In the genomic region with DNA sequence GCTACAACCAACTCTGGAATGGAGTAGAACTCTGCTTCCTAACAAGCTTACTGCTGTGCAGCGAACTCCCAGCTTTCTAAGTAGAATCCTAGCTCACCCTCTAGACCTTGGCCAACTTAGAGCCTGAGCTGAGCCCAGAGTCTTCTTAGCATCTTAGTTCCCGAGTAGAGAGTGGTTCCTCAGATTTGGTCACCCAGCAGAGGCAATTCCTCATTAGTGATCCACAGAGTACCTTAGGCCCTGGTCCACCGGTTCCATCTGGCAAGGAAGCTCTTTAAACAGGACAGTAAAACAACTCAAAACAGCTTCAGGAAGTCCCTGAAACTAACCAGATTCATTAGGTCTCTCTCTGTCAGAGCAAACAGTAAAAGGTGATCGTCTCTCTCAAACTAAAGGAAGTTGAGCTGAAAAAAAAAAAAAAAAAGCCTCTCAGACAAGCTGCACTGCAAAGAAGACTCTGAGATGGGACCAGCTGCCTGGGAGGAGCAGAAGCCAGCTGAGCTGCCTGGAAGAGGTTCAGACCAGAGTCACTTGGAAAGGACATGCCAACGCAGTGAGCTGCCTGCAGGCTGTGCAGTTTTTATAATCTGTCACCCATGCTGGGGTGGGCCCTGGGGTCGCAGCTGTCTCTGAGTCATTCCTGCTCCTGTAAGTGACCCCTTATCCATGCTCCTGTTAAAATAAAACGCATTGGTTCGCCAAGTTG, we compare ENCODE assay signal across 8 mouse cellular contexts. TPM values are rescaled to one million over a fixed set of nuclear protein-coding genes. Genes with fewer than 3 reads are reported as not detected.
DNase-seq lines count a peak whose midpoint lies in the region; ATAC-seq and TF ChIP-seq lines count a peak whose summit lies in the region.

No protein-coding gene starts in this region.

- TF ChIP-seq CTCF in bone marrow, adult 2 months (IDR thresholded peaks at IDR 0.05; ENCODE audit: control insufficient read depth, insufficient read depth, low read length): no peak
- no peak for TF ChIP-seq CTCF in heart, postnatal 0 days (IDR thresholded peaks at IDR 0.05; ENCODE audit: low read depth)
- TF ChIP-seq CTCF in olfactory bulb, adult 2 months (IDR thresholded peaks at IDR 0.05; ENCODE audit: insufficient read depth, low read depth, low read length): no peak

- H3K4me2 ChIP-seq in heart, postnatal 0 days (ENCODE audit: low read depth, low read length): peak overlapping the region; percentile 74
- H3K4me2 ChIP-seq in liver, embryonic 16.5 days (ENCODE audit: low read depth, low read length): peak overlapping the region; percentile 65

- no peaks in the 10 kb centered on the region; the same call in 1 of the 2 replicates for H3K4me1 ChIP-seq in bone marrow, adult 2 months (ENCODE audit: control insufficient read depth, insufficient read depth, low read length)
- peaks cover 16% of the 10 kb centered on the region for H3K4me1 ChIP-seq in forebrain, embryonic 10.5 days
- H3K4me1 ChIP-seq in heart, postnatal 0 days (ENCODE audit: control insufficient read depth, insufficient read depth): peaks cover 5% of the 10 kb centered on the region
- peaks cover 12% of the 10 kb centered on the region for H3K4me1 ChIP-seq in liver, embryonic 16.5 days (ENCODE audit: control insufficient read depth, low read depth, low read length)
- peaks cover 3% of the 10 kb centered on the region; the same call in 1 of the 2 replicates for H3K4me1 ChIP-seq in olfactory bulb, adult 2 months (ENCODE audit: control insufficient read depth, insufficient read depth, low read length)

- peak overlapping the region; percentile 99 for H3K9ac ChIP-seq in heart, postnatal 0 days (replicated peaks; ENCODE audit: low read depth, low read length)
- H3K9ac ChIP-seq in liver, embryonic 16.5 days (ENCODE audit: low read depth, low read length): peak overlapping the region; percentile 95

- H3K9me3 ChIP-seq in forebrain, embryonic 10.5 days: no peaks in the 10 kb centered on the region
- H3K9me3 ChIP-seq in heart, postnatal 0 days (replicated peaks; ENCODE audit: control insufficient read depth, low read length): no peaks in the 10 kb centered on the region
- no peaks in the 10 kb centered on the region for H3K9me3 ChIP-seq in liver, embryonic 16.5 days (replicated peaks; ENCODE audit: control insufficient read depth, low read length)

- H3K36me3 ChIP-seq in forebrain, embryonic 10.5 days (replicated peaks): no peaks in the 10 kb centered on the region; the same call in 1 of the 2 replicates
- peaks cover 24% of the 10 kb centered on the region for H3K36me3 ChIP-seq in heart, postnatal 0 days (replicated peaks; ENCODE audit: control insufficient read depth, insufficient read depth, low read length)
- H3K36me3 ChIP-seq in liver, embryonic 16.5 days (ENCODE audit: control insufficient read depth, insufficient read depth): no peaks in the 10 kb centered on the region

- H3K27me3 ChIP-seq in forebrain, embryonic 10.5 days (ENCODE audit: poor library complexity, severe bottlenecking): no peaks in the 10 kb centered on the region
- H3K27me3 ChIP-seq in heart, postnatal 0 days (ENCODE audit: control insufficient read depth, insufficient read depth, low read length): no peaks in the 10 kb centered on the region
- no peaks in the 10 kb centered on the region for H3K27me3 ChIP-seq in liver, embryonic 16.5 days (ENCODE audit: control insufficient read depth, insufficient read depth, low read depth, low read length)

- peak; percentile 41 for DNase-seq in CD4-positive helper T cell, adult 2 months (ENCODE audit: low read depth, low spot score)
- no peak for DNase-seq in forebrain, embryonic 10.5 days (ENCODE audit: extremely low spot score, low spot score)
- DNase-seq in heart, postnatal 0 days (ENCODE audit: low spot score): peak; percentile 48
- DNase-seq in layer of hippocampus, adult 11-12 months (ENCODE audit: low spot score): peak; percentile 49
- DNase-seq in urinary bladder, postnatal 4 days (ENCODE audit: low spot score in 2 of 2): peak; percentile 32 to 60

- ATAC-seq in heart, postnatal 0 days (ENCODE audit: insufficient read depth, low read depth): no peak
- no peak for ATAC-seq in liver, embryonic 16.5 days (ENCODE audit: low read depth)

- TF ChIP-seq EP300 in heart, postnatal 0 days (IDR thresholded peaks at IDR 0.05; ENCODE audit: low read depth): no peak

- TF ChIP-seq POLR2A in bone marrow, adult 2 months (IDR thresholded peaks at IDR 0.05; ENCODE audit: borderline replicate concordance, control insufficient read depth, low read depth, low read length): no peak
- TF ChIP-seq POLR2A in olfactory bulb, adult 2 months (IDR thresholded peaks at IDR 0.05; ENCODE audit: insufficient read depth, low read depth, low read length): no peak; the same call in 1 of the 2 replicates

- 29% methylated on average over 8 of the region's 8 CpGs for WGBS in bone marrow, adult 2 months
- WGBS in forebrain, embryonic 10.5 days: 33% methylated on average over 8 of the region's 8 CpGs
- WGBS in heart, postnatal 0 days: 27% methylated on average over 8 of the region's 8 CpGs
- 27% methylated on average over 8 of the region's 8 CpGs for WGBS in liver, embryonic 16.5 days (ENCODE audit: insufficient replicate concordance)
- WGBS in olfactory bulb, adult 2 months: 21% methylated on average over 8 of the region's 8 CpGs

- peak overlapping the region; percentile 95 for H3K4me3 ChIP-seq in bone marrow, adult 2 months (replicated peaks; ENCODE audit: control insufficient read depth, low read depth, low read length)
- peak overlapping the region; percentile 99 for H3K4me3 ChIP-seq in forebrain, embryonic 10.5 days
- H3K4me3 ChIP-seq in heart, postnatal 0 days (ENCODE audit: low read depth, low read length): peak overlapping the region; percentile 97
- peak overlapping the region; percentile 91 for H3K4me3 ChIP-seq in liver, embryonic 16.5 days (ENCODE audit: low read depth, low read length)
- H3K4me3 ChIP-seq in olfactory bulb, adult 2 months (ENCODE audit: insufficient read depth, low read depth, low read length): peak overlapping the region; percentile 93

- no peak overlapping the region for H3K27ac ChIP-seq in bone marrow, adult 2 months (ENCODE audit: control insufficient read depth, insufficient read depth, low read depth, low read length, poor library complexity)
- peak overlapping the region; percentile 100 for H3K27ac ChIP-seq in forebrain, embryonic 10.5 days
- H3K27ac ChIP-seq in heart, postnatal 0 days (ENCODE audit: low read depth): peak overlapping the region; percentile 97
- H3K27ac ChIP-seq in liver, embryonic 16.5 days (ENCODE audit: low read length): peak overlapping the region; percentile 95
- no peak overlapping the region for H3K27ac ChIP-seq in olfactory bulb, adult 2 months (ENCODE audit: insufficient read depth, low read depth, low read length)

RNA-seq across cellular contexts. Expression of gene Aamdc, which starts 0.8 kb away (rescaled TPM):
- polyA plus RNA-seq in bone marrow, adult 2 months (2011; ENCODE audit: insufficient read depth, insufficient read length, low replicate concordance, missing spikeins): 6.3 and 19.7 TPM in 2 replicates
- 30.9 and 32.0 TPM in 2 replicates for polyA plus RNA-seq in forebrain, embryonic 10.5 days (2016; fragmentation: Nextera tagmentation; extraction: Ambion mirVana)
- 20.5 and 46.8 TPM in 2 replicates for total RNA-seq in heart, postnatal 0 days (2014; rRNA removed; ENCODE audit: low replicate concordance)
- polyA plus RNA-seq in heart, postnatal 0 days (2015; fragmentation: Nextera tagmentation; extraction: Ambion mirVana): 78.1 and 80.2 TPM in 2 replicates
- 15.7 and 16.1 TPM in 2 replicates for polyA plus RNA-seq in liver, embryonic 16.5 days (2015; fragmentation: Nextera tagmentation; extraction: Ambion mirVana)
- not detected in 2 replicates for polyA plus RNA-seq in olfactory bulb, adult 2 months (2012; ENCODE audit: insufficient read depth, insufficient read length, low replicate concordance, missing spikeins)

RNA-seq across cellular contexts. Expression of gene Rsf1, which starts 1.2 kb away (rescaled TPM):
- 7.0 and 14.2 TPM in 2 replicates for polyA plus RNA-seq in bone marrow, adult 2 months (2011; ENCODE audit: insufficient read depth, insufficient read length, low replicate concordance, missing spikeins)
- 22.3 and 23.4 TPM in 2 replicates for polyA plus RNA-seq in forebrain, embryonic 10.5 days (2016; fragmentation: Nextera tagmentation; extraction: Ambion mirVana)
- total RNA-seq in heart, postnatal 0 days (2014; rRNA removed; ENCODE audit: low replicate concordance): 7.6 and 14.6 TPM in 2 replicates
- polyA plus RNA-seq in heart, postnatal 0 days (2015; fragmentation: Nextera tagmentation; extraction: Ambion mirVana): 8.6 and 10.6 TPM in 2 replicates
- polyA plus RNA-seq in liver, embryonic 16.5 days (2015; fragmentation: Nextera tagmentation; extraction: Ambion mirVana): 4.7 and 5.3 TPM in 2 replicates
- 69.4 and 122 TPM in 2 replicates for polyA plus RNA-seq in olfactory bulb, adult 2 months (2012; ENCODE audit: insufficient read depth, insufficient read length, low replicate concordance, missing spikeins)

Comparison
In these comparisons a context has a peak if more than half of its experiments do, and no peak if none do; other contexts are left out.
1. H3K27ac ChIP-seq: peak in forebrain, embryonic 10.5 days (single experiment), heart, postnatal 0 days (single experiment) and liver, embryonic 16.5 days (single experiment); none in bone marrow, adult 2 months (single experiment) and olfactory bulb, adult 2 months (single experiment).
2. Peak in every context shown above with its lines, with median percentiles within 50 percentile points of each other: H3K4me3 ChIP-seq.